Mouse (Mus musculus) erythroblast, embryonic 14.5 days (primary cell): ENCODE measurements around the gene Casp3.

ENCODE experiments used
- GATA1 ChIP-seq: IDR thresholded peaks from 2 replicates; pipeline ENCODE4 v1.6.1; 2012; ENCODE audit warnings: low read length, inconsistent platforms, mixed read lengths
- TAL1 ChIP-seq: IDR thresholded peaks from 3 replicates; pipeline ENCODE4 v1.6.1; 2012; ENCODE audit warnings: low read length, inconsistent platforms, mixed read lengths

GRCm38 (mm10) chr8:46622446-46623270 lies 5.6 kb downstream of the Casp3 start:
- TF ChIP-seq GATA1 = no peak
- no peak for TF ChIP-seq TAL1
